11 mouse cellular contexts compared by ENCODE assay signal in genomic region chr9:59653371-59653770, GRCm38 (mm10). TPM values are rescaled to one million over a fixed set of nuclear protein-coding genes. Genes with fewer than 3 reads are reported as not detected.
DNase-seq lines count a peak whose midpoint lies in the region; ATAC-seq and TF ChIP-seq lines count a peak whose summit lies in the region.
"Had no signal": no experiment of that assay in that cellular context is flagged by ENCODE, and none has a peak within 500 bp of the region (broad histone marks: within the 10 kb centered on the region; RNA-seq: fewer than 3 reads in every experiment).

No protein-coding gene starts in this region.

- H3K27ac ChIP-seq in liver, embryonic 12.5 days: peak overlapping the region; percentile 54
- no peak overlapping the region for H3K27ac ChIP-seq in forebrain, postnatal 0 days (ENCODE audit: low read depth, low read length)
- no peak overlapping the region for H3K27ac ChIP-seq in forebrain, embryonic 13.5 days
- H3K27ac ChIP-seq: embryonic facial prominence, embryonic 15.5 days; heart, embryonic 13.5 days; limb, embryonic 15.5 days had no signal

- H3K36me3 ChIP-seq in E14TG2a.4 (ENCODE audit: insufficient read depth, low read length): peaks cover 42% of the 10 kb centered on the region
- H3K36me3 ChIP-seq in liver, embryonic 12.5 days: peaks cover 18% of the 10 kb centered on the region
- H3K36me3 ChIP-seq in forebrain, postnatal 0 days (ENCODE audit: insufficient read depth): peaks cover 28% of the 10 kb centered on the region
- peaks cover 39% of the 10 kb centered on the region for H3K36me3 ChIP-seq in forebrain, embryonic 13.5 days (ENCODE audit: poor library complexity, severe bottlenecking)

- peaks cover 32% of the 10 kb centered on the region for H3K4me1 ChIP-seq in E14TG2a.4 (replicated peaks; ENCODE audit: low read depth, low read length)
- H3K4me1 ChIP-seq in liver, embryonic 12.5 days: peaks cover 57% of the 10 kb centered on the region
- 0 out of 2 replicates have a peak, but pooled peaks cover 4% of the 10 kb centered on the region for H3K4me1 ChIP-seq in forebrain, postnatal 0 days (ENCODE audit: insufficient read depth)
- H3K4me1 ChIP-seq in forebrain, embryonic 13.5 days: peaks cover 13% of the 10 kb centered on the region

- H3K9ac ChIP-seq in liver, embryonic 12.5 days: no peak overlapping the region
- H3K9ac ChIP-seq in forebrain, postnatal 0 days: no peak overlapping the region
- no peak overlapping the region for H3K9ac ChIP-seq in forebrain, embryonic 13.5 days
- H3K9ac ChIP-seq: embryonic facial prominence, embryonic 15.5 days; heart, embryonic 13.5 days; limb, embryonic 15.5 days had no signal

- WGBS in liver, embryonic 12.5 days (ENCODE audit: insufficient replicate concordance): 7% methylated on average over 3 of the region's 3 CpGs
- 39% methylated on average over 3 of the region's 3 CpGs for WGBS in forebrain, postnatal 0 days
- WGBS in forebrain, embryonic 13.5 days: 40% methylated on average over 3 of the region's 3 CpGs

- TF ChIP-seq CTCF in E14TG2a.4 (conservative IDR thresholded peaks at IDR 0.05; ENCODE audit: low read length): no peak
- TF ChIP-seq CTCF in forebrain, postnatal 0 days (IDR thresholded peaks at IDR 0.05; ENCODE audit: low read depth): no peak

- H3K4me2 ChIP-seq in liver, embryonic 12.5 days: peak overlapping the region; percentile 37
- H3K4me2 ChIP-seq in forebrain, postnatal 0 days (ENCODE audit: low read depth): no peak overlapping the region
- H3K4me2 ChIP-seq in forebrain, embryonic 13.5 days: no peak overlapping the region
- H3K4me2 ChIP-seq: embryonic facial prominence, embryonic 15.5 days; heart, embryonic 13.5 days; limb, embryonic 15.5 days had no signal

- peak; percentile 55 for ATAC-seq in liver, embryonic 12.5 days
- ATAC-seq in forebrain, postnatal 0 days: no peak
- no peak for ATAC-seq in forebrain, embryonic 13.5 days

- peak overlapping the region; percentile 26; the same call in 1 of the 2 replicates for H3K4me3 ChIP-seq in E14TG2a.4 (replicated peaks; ENCODE audit: low read length)
- H3K4me3 ChIP-seq in liver, embryonic 12.5 days: no peak overlapping the region
- no peak overlapping the region for H3K4me3 ChIP-seq in forebrain, postnatal 0 days (ENCODE audit: low read depth, low read length)
- no peak overlapping the region for H3K4me3 ChIP-seq in forebrain, embryonic 13.5 days
- H3K4me3 ChIP-seq: embryonic facial prominence, embryonic 15.5 days; heart, embryonic 13.5 days; limb, embryonic 15.5 days had no signal

- DNase-seq in kidney, postnatal 14 days: peak; percentile 42
- DNase-seq in kidney, adult 18-20 months: no peak
- DNase-seq in adrenal gland, adult 2 months: peak; percentile 86
- DNase-seq in layer of hippocampus, adult 8-10 months (ENCODE audit: low spot score in 2 of 2): no peak
- DNase-seq in forebrain, postnatal 0 days: no peak

- no peaks in the 10 kb centered on the region for H3K9me3 ChIP-seq in E14TG2a.4 (ENCODE audit: low read length)
- no peaks in the 10 kb centered on the region for H3K9me3 ChIP-seq in liver, embryonic 12.5 days (replicated peaks)
- no peaks in the 10 kb centered on the region for H3K9me3 ChIP-seq in forebrain, postnatal 0 days (ENCODE audit: low read length)
- H3K9me3 ChIP-seq in forebrain, embryonic 13.5 days (replicated peaks): no peaks in the 10 kb centered on the region
- H3K9me3 ChIP-seq: embryonic facial prominence, embryonic 15.5 days; heart, embryonic 13.5 days; limb, embryonic 15.5 days had no signal

- H3K27me3 ChIP-seq in E14TG2a.4 (ENCODE audit: insufficient read depth, low read length): no peaks in the 10 kb centered on the region
- H3K27me3 ChIP-seq in liver, embryonic 12.5 days (replicated peaks): peaks cover 14% of the 10 kb centered on the region
- H3K27me3 ChIP-seq in forebrain, postnatal 0 days (ENCODE audit: insufficient read depth, low read length): no peaks in the 10 kb centered on the region
- no peaks in the 10 kb centered on the region for H3K27me3 ChIP-seq in forebrain, embryonic 13.5 days
- H3K27me3 ChIP-seq: embryonic facial prominence, embryonic 15.5 days; heart, embryonic 13.5 days; limb, embryonic 15.5 days had no signal

RNA-seq across cellular contexts. Expression of gene Pkm, which starts 2.8 kb away (rescaled TPM):
- 100 to 1,000 TPM; 766 to 872 TPM for total RNA-seq in adrenal gland, adult 2 months (2021)
- polyA plus RNA-seq in adrenal gland, adult 2 months (2012; rRNA removed): 1,274 and 1,388 TPM in 2 replicates
- polyA plus RNA-seq in liver, embryonic 12.5 days (2016; fragmentation: Nextera tagmentation; extraction: Ambion mirVana): 439 and 489 TPM in 2 replicates
- total RNA-seq in layer of hippocampus, adult 8-10 months (2022): 1,000 to 10,000 TPM; 1,385 to 1,484 (median 1,437) TPM
- 677 and 762 TPM in 2 replicates for total RNA-seq in forebrain, postnatal 0 days (2014; rRNA removed)
- 764 and 783 TPM in 2 replicates for polyA plus RNA-seq in forebrain, postnatal 0 days (2015; fragmentation: Nextera tagmentation; extraction: Ambion mirVana)
- 1,587 and 1,755 TPM in 2 replicates for polyA plus RNA-seq in forebrain, embryonic 13.5 days (2015; fragmentation: Nextera tagmentation; extraction: Ambion mirVana)

RNA-seq across cellular contexts. Expression of gene Gramd2, which starts 26.6 kb away (rescaled TPM):
- total RNA-seq in adrenal gland, adult 2 months (2021): under 1 TPM in 1 of 2 experiments, not detected in 1; 0.40 TPM
- polyA plus RNA-seq in adrenal gland, adult 2 months (2012; rRNA removed): 0.09 and 0.17 TPM in 2 replicates
- 0.04 and 0.07 TPM in 2 replicates for polyA plus RNA-seq in liver, embryonic 12.5 days (2016; fragmentation: Nextera tagmentation; extraction: Ambion mirVana)
- total RNA-seq in layer of hippocampus, adult 8-10 months (2022): 1 to 10 TPM; 6.5 to 9.7 (median 7.3) TPM
- total RNA-seq in forebrain, postnatal 0 days (2014; rRNA removed): 5.7 and 8.6 TPM in 2 replicates
- polyA plus RNA-seq in forebrain, postnatal 0 days (2015; fragmentation: Nextera tagmentation; extraction: Ambion mirVana): 4.7 and 5.3 TPM in 2 replicates
- 1.3 and 1.8 TPM in 2 replicates for polyA plus RNA-seq in forebrain, embryonic 13.5 days (2015; fragmentation: Nextera tagmentation; extraction: Ambion mirVana)

RNA-seq across cellular contexts. Expression of gene Parp6, which starts 36.3 kb away (rescaled TPM):
- total RNA-seq in adrenal gland, adult 2 months (2021): 10 to 100 TPM; 25.3 to 32.9 TPM
- 6.0 and 6.5 TPM in 2 replicates for polyA plus RNA-seq in adrenal gland, adult 2 months (2012; rRNA removed)
- 6.4 and 7.5 TPM in 2 replicates for polyA plus RNA-seq in liver, embryonic 12.5 days (2016; fragmentation: Nextera tagmentation; extraction: Ambion mirVana)
- 100 to 1,000 TPM; 118 to 145 (median 127) TPM for total RNA-seq in layer of hippocampus, adult 8-10 months (2022)
- total RNA-seq in forebrain, postnatal 0 days (2014; rRNA removed): 133 and 137 TPM in 2 replicates
- 181 and 195 TPM in 2 replicates for polyA plus RNA-seq in forebrain, postnatal 0 days (2015; fragmentation: Nextera tagmentation; extraction: Ambion mirVana)
- 154 and 155 TPM in 2 replicates for polyA plus RNA-seq in forebrain, embryonic 13.5 days (2015; fragmentation: Nextera tagmentation; extraction: Ambion mirVana)

Comparison
In these comparisons a context has a peak if more than half of its experiments do, and no peak if none do; other contexts are left out.
1. DNase-seq: peak in kidney, postnatal 14 days (single experiment) and adrenal gland, adult 2 months (single experiment); none in kidney, adult 18-20 months (single experiment), layer of hippocampus, adult 8-10 months (0 of 2) and forebrain, postnatal 0 days (single experiment).
2. RNA of gene Parp6, which starts 36.3 kb away (polyA plus RNA-seq): 181 to 195 TPM in forebrain, postnatal 0 days and 154 to 155 TPM in forebrain, embryonic 13.5 days; 6.4 to 7.5 TPM in liver, embryonic 12.5 days and 6.0 to 6.5 TPM in adrenal gland, adult 2 months; every median in the first group is over 10 times any median in the second.